Mouse (Mus musculus) embryonic facial prominence, embryonic 13.5 days (tissue): ENCODE measurements around the gene Pcnx2. TPM values are rescaled to one million over a fixed set of nuclear protein-coding genes. Genes with fewer than 3 reads are reported as not detected.
A peak's percentile ranks its signal among the peaks of the same experiment; 100 is the strongest.

Experiments used
- ATAC-seq: fragments of 200-750 bp; cut with Nextera tagmentation; 2 replicates; pipeline ENCODE4 v1.8.0; 2017; ENCODE audit warnings: low read depth; ENCODE audit not compliant: insufficient number of reproducible peaks, insufficient read depth, low FRiP score, low TSS enrichment
- H3K27ac ChIP-seq: fragments of 300-500 bp; sonication (generic); 2 replicates; pipeline ENCODE4 v1.5.1; 2015; ENCODE audit warnings: moderate library complexity, mild to moderate bottlenecking, inconsistent platforms
- H3K27me3 ChIP-seq: fragments of 300-500 bp; sonication (generic); 2 replicates; pipeline ENCODE4 v1.6.1; 2015; ENCODE audit warnings: mild to moderate bottlenecking, inconsistent platforms
- H3K36me3 ChIP-seq: fragments of 300-500 bp; sonication (generic); 2 replicates; pipeline ENCODE4 v1.6.1; 2015; ENCODE audit warnings: mild to moderate bottlenecking, inconsistent platforms
- H3K4me1 ChIP-seq: fragments of 300-500 bp; sonication (generic); 2 replicates; pipeline ENCODE4 v1.6.1; 2015; ENCODE audit warnings: inconsistent platforms
- H3K4me2 ChIP-seq: fragments of 300-500 bp; sonication (generic); 2 replicates; pipeline ENCODE4 v1.6.1; 2015; ENCODE audit warnings: moderate library complexity, mild to moderate bottlenecking, inconsistent platforms
- H3K4me3 ChIP-seq: fragments of 300-500 bp; sonication (generic); 2 replicates; pipeline ENCODE4 v1.5.1; 2015; ENCODE audit warnings: mild to moderate bottlenecking, inconsistent platforms
- H3K9ac ChIP-seq: fragments of 300-500 bp; sonication (generic); 2 replicates; pipeline ENCODE4 v1.6.1; 2015; ENCODE audit warnings: mild to moderate bottlenecking, inconsistent platforms
- H3K9me3 ChIP-seq: fragments of 300-500 bp; sonication (generic); 2 replicates; pipeline ENCODE4 v1.6.1; 2016; ENCODE audit warnings: inconsistent platforms
- WGBS: fragments of 180-500 bp; shearing (Covaris S2); methylation state at CpG from one replicate; pipeline ENCODE4 v1.1.7; 2015; ENCODE audit warnings: mixed read lengths; 5-methylcytosine and 5-hydroxymethylcytosine counted together
- polyA plus RNA-seq: library from polyadenylated mRNA; unstranded; fragments of >200 nt; fragmentation: Nextera tagmentation; extraction: Ambion mirVana; gene quantifications from 2 replicates; pipeline ENCODE4 v1.2.1, GENCODE M21; 2015

Pcnx2 gene
- 0.17 and 0.37 TPM in 2 replicates for polyA plus RNA-seq

DNA sequence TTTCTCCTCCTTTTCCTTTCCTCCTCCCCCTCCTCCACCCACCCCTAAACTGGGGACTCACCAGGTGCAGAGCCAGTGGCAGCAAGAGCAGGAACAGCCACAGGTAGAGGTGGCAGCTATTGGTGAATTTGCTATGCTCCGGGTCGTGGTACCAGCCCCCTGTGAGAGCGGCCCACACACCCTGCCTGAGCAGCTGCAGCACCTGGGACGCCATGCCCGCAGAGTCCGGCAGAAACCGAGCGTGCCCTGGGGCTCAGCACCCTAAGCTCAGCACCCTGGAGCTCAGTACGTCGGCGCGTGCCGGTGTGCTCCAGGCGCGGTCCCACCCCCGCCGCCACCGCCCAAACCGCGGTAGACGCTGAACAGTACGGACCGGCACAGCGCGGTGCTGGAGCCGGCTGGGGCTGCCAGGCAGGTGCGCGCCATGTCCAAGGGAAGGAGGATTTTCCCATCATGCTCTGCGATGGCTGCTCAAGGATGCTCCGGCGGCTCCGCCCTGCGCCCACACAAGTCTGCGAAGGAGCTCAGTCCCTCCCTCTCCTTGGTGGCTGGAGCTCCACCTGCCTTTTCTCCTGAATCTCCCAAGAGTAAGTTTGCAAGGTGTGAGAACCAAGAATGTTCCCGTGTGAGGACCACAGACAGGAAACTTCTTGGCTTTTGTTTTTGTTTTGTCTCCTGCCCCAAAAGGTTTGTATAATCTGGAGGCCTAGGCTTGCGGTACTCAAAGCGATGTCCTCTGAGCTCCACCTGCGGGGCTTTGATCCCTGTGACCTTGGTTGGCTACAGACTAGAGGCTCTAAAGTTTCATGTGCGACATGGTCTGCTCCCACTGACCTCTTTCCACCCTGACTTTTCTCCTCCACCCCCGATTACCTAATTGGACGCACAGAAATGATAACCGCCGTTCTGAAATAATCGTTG lies at the start of gene Pcnx2:
Gene Pcnx2 (minus strand): TSS at position 450 of the 921 bp plus-strand sequence.
- 6% methylated on average over 44 of the region's 44 CpGs for WGBS
- peak within 1 kb of the TSS; percentile 50 for H3K4me2 ChIP-seq
- H3K4me3 ChIP-seq = peak within 1 kb of the TSS; percentile 31
- ATAC-seq = peak; percentile 37; the same call in 1 of the 2 replicates
- peaks cover 40% of the 10 kb centered on the region for H3K27me3 ChIP-seq
- no peak within 1 kb of the TSS for H3K9ac ChIP-seq
- H3K36me3 ChIP-seq = no peaks in the 10 kb centered on the region
- H3K4me1 ChIP-seq = peaks cover 15% of the 10 kb centered on the region
- H3K9me3 ChIP-seq = no peaks in the 10 kb centered on the region
- no peak within 1 kb of the TSS for H3K27ac ChIP-seq

DNA sequence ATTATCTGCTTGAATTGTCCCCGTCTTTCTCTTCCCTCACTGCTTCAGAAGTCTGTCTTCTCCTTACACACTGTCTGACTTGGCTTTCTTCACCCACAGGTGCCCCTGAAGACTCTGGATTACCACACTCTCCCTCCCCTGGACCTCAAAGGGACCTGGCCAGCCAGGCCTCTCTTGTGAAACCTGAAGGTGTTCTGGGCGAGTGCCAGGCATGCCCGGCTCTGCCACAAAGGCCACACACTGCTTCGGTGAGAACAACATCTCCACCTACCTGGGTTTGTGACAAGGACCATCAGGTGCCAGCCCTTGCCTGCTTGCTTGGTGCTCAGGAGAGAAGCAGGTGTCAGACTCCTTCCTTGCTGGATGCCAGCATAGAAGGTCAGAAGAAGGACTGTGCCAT lies 46.4 kb upstream of the Pcnx2 start:
- no peaks in the 10 kb centered on the region for H3K36me3 ChIP-seq
- ATAC-seq = no peak
- no peak overlapping the region for H3K4me2 ChIP-seq
- no peaks in the 10 kb centered on the region for H3K9me3 ChIP-seq
- no peaks in the 10 kb centered on the region for H3K27me3 ChIP-seq
- no peak overlapping the region for H3K9ac ChIP-seq
- no peak overlapping the region for H3K4me3 ChIP-seq
- no peaks in the 10 kb centered on the region for H3K4me1 ChIP-seq
- no peak overlapping the region for H3K27ac ChIP-seq
- WGBS = 69% methylated on average over 4 of the region's 4 CpGs

DNA sequence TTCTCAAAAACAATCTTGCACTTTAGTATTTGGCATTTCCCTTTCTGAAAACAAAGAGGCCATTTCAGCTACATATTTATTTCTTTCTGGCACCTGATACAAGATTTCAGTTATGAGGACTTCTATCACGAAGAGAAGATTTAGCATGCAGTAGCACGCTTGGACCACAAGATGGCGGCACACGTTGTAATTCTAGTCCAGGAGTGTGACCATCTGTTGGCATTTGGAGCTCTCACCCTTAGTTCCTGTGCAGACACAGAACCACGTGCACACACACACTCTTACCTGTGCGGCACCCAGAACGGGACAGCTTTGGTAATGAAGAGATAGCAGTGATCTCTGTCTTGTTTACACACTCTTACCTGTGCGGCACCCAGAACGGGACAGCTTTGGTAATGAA lies 37.5 kb upstream of the Pcnx2 start:
- H3K4me2 ChIP-seq = no peak overlapping the region
- H3K9me3 ChIP-seq = no peaks in the 10 kb centered on the region
- H3K4me3 ChIP-seq = no peak overlapping the region
- H3K36me3 ChIP-seq = no peaks in the 10 kb centered on the region
- WGBS = 42% methylated on average over 9 of the region's 9 CpGs
- no peaks in the 10 kb centered on the region for H3K27me3 ChIP-seq
- no peak overlapping the region for H3K9ac ChIP-seq
- no peaks in the 10 kb centered on the region for H3K4me1 ChIP-seq
- H3K27ac ChIP-seq = no peak overlapping the region
- ATAC-seq = no peak

DNA sequence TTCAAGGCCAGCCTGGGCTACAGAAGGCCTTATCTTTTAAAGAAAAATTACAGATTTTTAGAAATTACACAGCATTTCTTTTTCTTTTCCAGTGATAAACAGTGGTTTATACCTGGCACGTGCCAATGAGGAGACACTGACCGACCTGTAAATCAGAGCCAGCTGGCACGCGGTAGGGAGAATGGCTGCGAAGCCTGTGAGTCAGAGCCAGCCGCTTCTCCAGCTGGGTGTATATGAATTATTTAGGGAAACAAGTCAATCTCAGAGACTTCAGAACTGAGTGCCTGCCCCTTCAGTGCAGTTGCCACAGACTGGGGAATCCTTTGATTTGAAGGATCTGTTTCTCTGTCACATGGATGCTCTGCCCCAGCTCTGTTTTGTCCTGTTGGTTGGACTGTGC lies 33.7 kb upstream of the Pcnx2 start:
- WGBS = 92% methylated on average over 6 of the region's 6 CpGs

DNA sequence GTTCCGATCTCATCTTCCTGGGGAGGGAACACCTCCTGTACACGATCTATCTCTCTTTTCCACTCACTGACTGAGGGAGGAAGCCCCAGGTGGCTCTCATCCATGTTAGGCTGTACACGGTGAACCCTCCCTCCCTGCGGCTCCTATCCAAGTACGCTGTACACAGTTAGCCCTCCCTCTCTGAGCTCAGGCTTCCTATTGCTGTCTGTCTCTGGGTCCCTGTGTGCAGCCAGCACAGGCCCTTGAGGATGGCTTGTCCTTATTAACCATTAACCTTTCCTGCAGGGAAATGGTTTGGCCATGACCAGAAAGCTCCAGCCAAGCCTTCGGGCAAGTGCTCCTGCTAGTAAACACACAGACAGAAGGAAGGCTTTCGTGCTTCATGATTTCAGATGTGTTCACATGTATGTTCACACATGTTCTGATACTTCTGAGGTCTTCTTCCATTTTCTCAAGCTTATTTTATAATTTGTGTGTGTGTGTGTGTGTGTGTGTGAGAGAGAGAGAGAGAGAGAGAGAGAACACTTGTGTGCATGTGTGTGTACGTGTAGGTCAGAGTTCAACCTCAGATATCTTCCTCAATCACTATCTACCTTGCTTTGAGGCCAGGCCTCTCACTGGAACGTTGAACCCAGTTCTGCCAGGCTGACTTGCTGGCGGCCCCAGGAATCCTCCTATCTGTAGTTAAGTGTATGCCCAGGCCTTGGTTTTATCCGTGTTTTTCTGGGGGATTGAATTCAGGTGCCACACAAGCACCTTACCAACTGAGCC lies 32.3 kb upstream of the Pcnx2 start:
- ATAC-seq = no peak
- H3K27ac ChIP-seq = no peak overlapping the region
- no peaks in the 10 kb centered on the region for H3K27me3 ChIP-seq
- H3K4me2 ChIP-seq = no peak overlapping the region
- 82% methylated on average over 11 of the region's 11 CpGs for WGBS
- H3K9me3 ChIP-seq = no peaks in the 10 kb centered on the region
- H3K36me3 ChIP-seq = no peaks in the 10 kb centered on the region
- H3K4me3 ChIP-seq = no peak overlapping the region
- H3K9ac ChIP-seq = no peak overlapping the region
- H3K4me1 ChIP-seq = no peaks in the 10 kb centered on the region

More for the DNA sequence above, 33.7 kb upstream of the Pcnx2 start:
- H3K4me1 ChIP-seq = no peaks in the 10 kb centered on the region
- H3K9ac ChIP-seq = no peak overlapping the region
- no peaks in the 10 kb centered on the region for H3K9me3 ChIP-seq
- no peak for ATAC-seq
- H3K36me3 ChIP-seq = no peaks in the 10 kb centered on the region
- no peak overlapping the region for H3K4me2 ChIP-seq
- H3K4me3 ChIP-seq = no peak overlapping the region
- H3K27me3 ChIP-seq = no peaks in the 10 kb centered on the region
- no peak overlapping the region for H3K27ac ChIP-seq

DNA sequence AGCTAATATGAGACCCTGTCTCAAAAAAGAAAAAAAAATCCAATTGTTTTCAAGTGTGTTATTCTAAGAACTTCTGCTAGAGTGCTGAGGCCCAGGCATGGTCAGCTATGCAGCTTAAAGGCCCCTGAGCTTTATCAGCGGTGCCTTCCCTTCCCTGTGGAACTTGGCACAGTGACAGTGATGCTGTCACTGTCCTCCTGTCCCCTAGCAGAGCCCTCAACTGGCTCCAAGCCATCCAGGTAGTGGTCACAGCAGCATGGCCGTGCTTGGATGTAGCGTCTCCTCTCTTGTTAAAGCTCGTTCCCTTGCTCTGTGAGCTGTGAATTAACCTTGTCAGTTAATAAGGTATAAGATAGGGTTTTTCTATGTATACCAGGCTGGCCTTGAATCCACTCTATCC lies 28.5 kb upstream of the Pcnx2 start:
- ATAC-seq = no peak
- H3K27ac ChIP-seq = no peak overlapping the region
- 89% methylated on average over 4 of the region's 4 CpGs for WGBS

DNA sequence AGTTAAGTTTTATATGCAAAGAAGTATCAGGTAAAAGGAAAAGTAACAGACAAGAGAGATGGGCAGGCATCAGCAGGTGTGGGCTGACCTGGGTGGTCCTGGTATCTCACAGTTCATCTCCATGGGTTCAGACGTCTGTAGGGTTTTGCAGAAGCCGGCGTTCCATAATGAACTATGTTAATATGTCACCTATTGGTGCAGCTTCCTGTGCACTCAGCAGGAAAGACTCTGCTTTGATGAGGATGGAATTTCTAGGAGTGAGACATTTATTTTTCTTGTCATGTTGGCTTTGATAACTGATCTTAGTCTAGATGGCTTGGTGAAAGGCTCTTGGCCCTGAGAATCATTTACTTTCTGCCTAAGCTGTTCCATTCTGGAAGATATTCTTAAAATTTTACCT lies 24.2 kb upstream of the Pcnx2 start:
- Histone ChIP-seq H3K9ac (no peak overlapping the region), H3K36me3 (no peaks in the 10 kb centered on the region), H3K9me3 (no peaks in the 10 kb centered on the region), H3K27ac (no peak overlapping the region), H3K4me3 (no peak overlapping the region), H3K4me2 (no peak overlapping the region), H3K27me3 (no peaks in the 10 kb centered on the region), H3K4me1 (0 out of 2 replicates have a peak, but pooled peaks cover 3% of the 10 kb centered on the region)
- no peak for ATAC-seq
- WGBS = 76% methylated on average over 3 of the region's 3 CpGs

More for the DNA sequence above, 28.5 kb upstream of the Pcnx2 start:
- no peaks in the 10 kb centered on the region for H3K36me3 ChIP-seq
- H3K9me3 ChIP-seq = no peaks in the 10 kb centered on the region
- no peak overlapping the region for H3K4me2 ChIP-seq
- no peak overlapping the region for H3K9ac ChIP-seq
- no peaks in the 10 kb centered on the region for H3K27me3 ChIP-seq
- no peak overlapping the region for H3K4me3 ChIP-seq
- H3K4me1 ChIP-seq = no peaks in the 10 kb centered on the region

DNA sequence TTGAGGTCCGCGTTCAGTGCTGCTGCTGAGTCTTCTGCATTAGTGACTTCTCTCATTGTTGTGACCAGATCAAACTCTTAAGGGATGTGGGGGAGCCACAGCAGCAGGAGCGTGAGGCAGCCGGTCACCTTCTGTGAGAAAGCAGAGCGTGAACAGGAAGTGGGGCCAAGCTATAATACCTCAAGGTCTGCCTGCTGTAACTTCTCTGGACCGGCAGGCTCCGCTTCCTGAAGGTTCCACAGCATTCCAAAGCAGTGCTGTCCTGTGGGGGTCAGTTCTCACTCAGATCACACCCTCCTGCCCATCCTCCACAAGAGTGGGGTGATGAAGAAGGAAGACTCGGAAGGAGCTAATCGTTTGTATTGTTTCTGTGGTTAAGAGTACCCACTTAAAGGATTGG lies 22.6 kb upstream of the Pcnx2 start:
- H3K9ac ChIP-seq = no peak overlapping the region
- no peak for ATAC-seq
- 0 out of 2 replicates have a peak, but pooled peaks cover 3% of the 10 kb centered on the region for H3K4me1 ChIP-seq
- H3K4me2 ChIP-seq = no peak overlapping the region
- no peaks in the 10 kb centered on the region for H3K36me3 ChIP-seq
- WGBS = 66% methylated on average over 9 of the region's 9 CpGs
- H3K27me3 ChIP-seq = no peaks in the 10 kb centered on the region
- H3K27ac ChIP-seq = no peak overlapping the region
- H3K4me3 ChIP-seq = no peak overlapping the region
- no peaks in the 10 kb centered on the region for H3K9me3 ChIP-seq

DNA sequence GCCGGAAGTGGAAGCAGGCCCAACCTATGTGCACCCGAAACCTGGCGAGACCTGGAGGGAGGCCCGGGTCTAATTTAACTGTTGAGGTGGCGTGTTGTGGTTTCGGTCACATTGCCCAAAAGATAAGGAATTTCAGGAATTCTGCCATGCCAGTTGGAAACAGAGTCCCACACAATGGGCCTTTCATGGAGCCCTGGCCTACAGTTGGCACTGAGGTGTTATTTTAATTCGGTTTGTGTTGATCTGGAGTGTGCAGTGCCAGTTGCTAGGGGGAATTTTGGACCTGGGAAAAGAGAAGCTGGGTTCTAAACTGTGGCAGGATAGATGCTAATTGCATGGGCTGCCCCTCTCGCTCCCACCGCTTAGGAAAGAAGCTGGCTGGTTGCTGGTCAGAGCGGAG lies 22.2 kb upstream of the Pcnx2 start:
- H3K4me3 ChIP-seq = no peak overlapping the region
- H3K4me2 ChIP-seq = no peak overlapping the region
- H3K4me1 ChIP-seq = 0 out of 2 replicates have a peak, but pooled peaks cover 3% of the 10 kb centered on the region
- 70% methylated on average over 10 of the region's 10 CpGs for WGBS
- no peak for ATAC-seq
- no peaks in the 10 kb centered on the region for H3K9me3 ChIP-seq
- H3K27ac ChIP-seq = no peak overlapping the region
- H3K36me3 ChIP-seq = no peaks in the 10 kb centered on the region
- no peaks in the 10 kb centered on the region for H3K27me3 ChIP-seq
- H3K9ac ChIP-seq = no peak overlapping the region

DNA sequence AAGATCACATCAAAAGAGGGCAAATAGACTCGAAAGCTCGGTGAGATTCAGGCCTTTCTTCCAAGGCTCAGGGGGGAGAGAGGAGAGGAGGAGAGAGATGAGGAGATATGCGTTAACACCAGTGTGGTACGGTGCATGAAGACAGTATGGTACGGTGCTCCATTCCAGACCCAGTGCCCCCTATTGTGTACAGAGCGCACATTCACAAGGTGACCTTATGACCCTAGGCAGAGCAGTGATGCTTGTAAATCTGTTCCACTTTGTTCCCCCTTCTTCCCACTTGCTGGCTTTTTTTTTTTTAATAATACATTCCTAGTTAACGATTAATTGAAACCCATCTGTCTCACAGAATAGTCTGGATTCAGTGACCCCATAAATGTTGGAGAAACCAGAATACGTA lies 21.4 kb upstream of the Pcnx2 start:
- 58% methylated on average over 8 of the region's 8 CpGs for WGBS
- H3K4me1 ChIP-seq = 0 out of 2 replicates have a peak, but pooled peaks cover 3% of the 10 kb centered on the region
- H3K4me2 ChIP-seq = no peak overlapping the region
- H3K36me3 ChIP-seq = no peaks in the 10 kb centered on the region
- no peak overlapping the region for H3K9ac ChIP-seq
- no peak overlapping the region for H3K27ac ChIP-seq
- no peak overlapping the region for H3K4me3 ChIP-seq
- H3K9me3 ChIP-seq = no peaks in the 10 kb centered on the region
- ATAC-seq = no peak
- H3K27me3 ChIP-seq = peaks cover 2% of the 10 kb centered on the region; the same call in 1 of the 2 replicates

DNA sequence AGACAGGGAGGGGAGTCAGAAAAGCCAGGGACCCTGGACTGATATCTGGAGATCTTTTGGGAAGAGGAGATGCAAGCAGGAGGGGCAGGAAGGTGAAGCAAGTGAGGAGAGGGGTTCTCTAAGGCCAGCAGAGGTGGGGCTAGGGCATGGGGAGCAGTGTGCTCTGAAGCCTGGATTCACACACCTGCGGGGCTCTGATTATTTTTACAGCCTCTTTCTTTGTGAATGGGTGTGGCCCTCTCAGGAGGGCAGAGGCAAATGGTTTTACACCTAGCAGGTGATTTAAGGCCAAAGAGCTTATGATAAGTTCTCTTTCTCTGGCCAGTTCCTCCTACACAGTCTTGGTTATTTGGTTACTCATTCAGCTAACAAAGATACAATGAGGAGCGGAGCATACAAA lies 20.6 kb upstream of the Pcnx2 start:
- no peak for ATAC-seq
- Histone ChIP-seq H3K36me3 (no peaks in the 10 kb centered on the region), H3K4me3 (no peak overlapping the region), H3K4me1 (0 out of 2 replicates have a peak, but pooled peaks cover 3% of the 10 kb centered on the region), H3K4me2 (no peak overlapping the region), H3K9ac (no peak overlapping the region), H3K27ac (no peak overlapping the region), H3K9me3 (no peaks in the 10 kb centered on the region), H3K27me3 (peaks cover 10% of the 10 kb centered on the region)
- 81% methylated on average over 2 of the region's 2 CpGs for WGBS
